Mouse (Mus musculus): Measurements from ENCODE around the gene Rela.

- TF ChIP-seq CTCF (IDR thresholded peaks at IDR 0.05; ENCODE audit: control insufficient read depth, insufficient read depth, insufficient read length), result no peak
- no peak for TF ChIP-seq USF1 (IDR thresholded peaks at IDR 0.05; ENCODE audit: low read depth)
- TF ChIP-seq MYOG (IDR thresholded peaks at IDR 0.05; ENCODE audit: control insufficient read depth, extremely low read depth, insufficient read length), result no peak
- TF ChIP-seq CEBPB (IDR thresholded peaks at IDR 0.05; ENCODE audit: low read depth), result no peak
- no peak for TF ChIP-seq MYOD1 (IDR thresholded peaks at IDR 0.05; ENCODE audit: control insufficient read depth, insufficient read length, low read depth)
- no peak for TF ChIP-seq FOSL1 (IDR thresholded peaks at IDR 0.05; ENCODE audit: insufficient read depth, low read length, poor library complexity, severe bottlenecking)
- no peak for TF ChIP-seq MAX (IDR thresholded peaks at IDR 0.05)
These were observed 48.1 kb upstream of the Rela start for GRCm38 (mm10) chr19:5589159-5589558.
